Comparison of ENCODE assay signal across 32 mouse cellular contexts in genomic region chr10:91823499-91823898, GRCm38 (mm10).
"Had no signal": no experiment of that assay in that cellular context is flagged by ENCODE, and none has a peak within 500 bp of the region (broad histone marks: within the 10 kb centered on the region; RNA-seq: fewer than 3 reads in every experiment).

No protein-coding gene starts in this region.

- H3K36me3 ChIP-seq: heart, embryonic 10.5 days; heart, embryonic 12.5 days; heart, embryonic 13.5 days; heart, embryonic 15.5 days; hindbrain, embryonic 10.5 days; hindbrain, embryonic 12.5 days; hindbrain, embryonic 13.5 days; hindbrain, embryonic 15.5 days; intestine, embryonic 15.5 days had no signal

- ATAC-seq: hindbrain, embryonic 16.5 days; hindbrain, postnatal 0 days; inflammation-experienced regulatory T-cells, adult 6 months; intestine, embryonic 15.5 days; intestine, embryonic 16.5 days; intestine, postnatal 0 days had no signal

- DNase-seq: heart, adult 2 months; heart, postnatal 10 days; heart, postnatal 14 days; heart, postnatal 36 days; heart, postnatal 4 days; kidney, adult 11 months; kidney, adult 18-20 months; kidney, adult 8-10 months; kidney, adult 9 months; kidney, postnatal 14 days; kidney, postnatal 25 days; kidney, postnatal 36 days; layer of hippocampus, adult 9-11 months; layer of hippocampus, postnatal 36 days had no signal

- H3K4me2 ChIP-seq: heart, embryonic 11.5 days; heart, embryonic 12.5 days; heart, embryonic 13.5 days; heart, embryonic 15.5 days; hindbrain, embryonic 12.5 days; hindbrain, embryonic 13.5 days; hindbrain, embryonic 14.5 days; hindbrain, embryonic 15.5 days; intestine, embryonic 15.5 days had no signal

- H3K4me1 ChIP-seq: heart, embryonic 10.5 days; heart, embryonic 12.5 days; heart, embryonic 13.5 days; heart, embryonic 15.5 days; hindbrain, embryonic 15.5 days; intestine, embryonic 15.5 days had no signal

- H3K27me3 ChIP-seq: heart, embryonic 12.5 days; heart, embryonic 13.5 days; heart, embryonic 15.5 days; hindbrain, embryonic 12.5 days; hindbrain, embryonic 13.5 days; hindbrain, embryonic 15.5 days; intestine, embryonic 15.5 days had no signal

- H3K9me3 ChIP-seq: heart, embryonic 10.5 days; heart, embryonic 12.5 days; heart, embryonic 13.5 days; heart, embryonic 15.5 days; hindbrain, embryonic 10.5 days; hindbrain, embryonic 12.5 days; hindbrain, embryonic 13.5 days; hindbrain, embryonic 15.5 days; intestine, embryonic 15.5 days had no signal

- H3K27ac ChIP-seq: heart, adult 2 months; heart, embryonic 10.5 days; heart, embryonic 13.5 days; heart, embryonic 15.5 days; hindbrain, embryonic 10.5 days; hindbrain, embryonic 12.5 days; hindbrain, embryonic 13.5 days; hindbrain, embryonic 14.5 days; hindbrain, embryonic 15.5 days; hindbrain, postnatal 0 days; intestine, embryonic 15.5 days; layer of hippocampus, adult 2 months; left cerebral cortex, adult 2 months had no signal

- H3K9ac ChIP-seq: heart, embryonic 12.5 days; heart, embryonic 13.5 days; heart, embryonic 15.5 days; hindbrain, embryonic 12.5 days; hindbrain, embryonic 13.5 days; hindbrain, embryonic 14.5 days; hindbrain, embryonic 15.5 days; intestine, embryonic 15.5 days had no signal

- H3K4me3 ChIP-seq: heart, adult 2 months; heart, embryonic 10.5 days; heart, embryonic 12.5 days; heart, embryonic 13.5 days; heart, embryonic 15.5 days; hindbrain, embryonic 10.5 days; hindbrain, embryonic 12.5 days; hindbrain, embryonic 13.5 days; hindbrain, embryonic 15.5 days; intestine, embryonic 15.5 days; layer of hippocampus, adult 2 months; left cerebral cortex, adult 2 months had no signal
